Mouse (Mus musculus) thymus, postnatal 25 days (tissue): ENCODE measurements around the gene Fars2.
"Not testable (repeated sequence)": the region's sequence is repeated elsewhere in the genome, so short reads cannot be mapped to it uniquely, and the experiment has no call there.

ENCODE experiments used
- DNase-seq: peaks from one replicate; pipeline ENCODE4 v3.0.0; 2022

Gene Fars2

DNA sequence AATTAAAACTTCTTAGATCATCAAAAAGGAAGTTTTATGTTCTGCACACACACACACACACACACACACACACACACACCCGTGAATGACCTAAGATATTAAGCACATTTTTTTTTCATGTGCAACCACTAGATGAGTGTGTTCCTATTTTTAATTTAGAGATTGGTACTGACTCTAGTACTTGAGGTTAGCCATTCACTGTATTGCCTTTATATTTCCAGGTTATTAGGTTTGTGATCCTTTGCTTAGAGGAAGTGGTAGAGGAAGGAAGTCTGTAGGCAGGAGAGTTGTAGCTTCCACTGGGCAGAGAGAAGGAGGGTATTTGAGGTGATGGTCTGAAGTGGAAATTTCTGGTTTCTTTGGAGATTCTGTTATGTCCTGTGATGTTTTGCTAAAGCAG lies 28.4 kb downstream of the Fars2 start:
- no peak for DNase-seq

DNA sequence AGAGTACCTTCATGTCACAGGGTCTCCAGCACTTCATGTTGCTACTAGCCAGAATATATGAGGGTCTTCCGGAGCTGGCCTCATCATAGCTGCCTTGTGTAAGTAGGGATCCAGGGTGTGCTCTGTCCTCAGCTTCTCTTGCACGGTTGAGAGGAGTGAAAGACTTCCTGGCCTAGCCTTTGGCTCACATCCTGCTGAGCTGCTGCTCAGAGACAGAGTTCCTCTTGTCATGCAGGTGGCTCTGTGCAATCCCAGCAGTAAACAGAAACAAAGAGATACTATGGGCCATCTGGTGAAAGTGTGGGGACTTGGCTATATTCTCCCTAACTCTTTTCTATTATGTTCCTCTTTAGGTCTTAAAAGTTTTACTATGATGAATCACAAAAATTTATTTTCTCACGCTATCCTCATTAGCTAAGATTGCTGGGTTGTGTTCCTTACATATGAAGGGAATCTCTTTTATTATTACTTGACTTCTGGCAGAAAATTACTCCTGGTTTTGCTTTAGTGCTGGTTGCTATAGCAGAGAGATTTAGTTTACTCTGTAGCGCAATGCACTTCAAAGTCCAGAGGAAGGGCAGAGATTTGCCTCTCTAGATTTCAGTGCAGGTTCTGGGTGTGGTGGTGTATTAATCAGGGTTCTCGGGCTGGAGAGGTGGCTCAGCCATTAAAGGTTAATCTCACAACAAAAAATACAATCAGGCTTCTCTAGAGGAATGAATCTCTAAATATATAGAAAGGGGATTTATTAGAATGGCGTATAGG lies 32.1 kb downstream of the Fars2 start:
- peak; percentile 22 for DNase-seq

DNA sequence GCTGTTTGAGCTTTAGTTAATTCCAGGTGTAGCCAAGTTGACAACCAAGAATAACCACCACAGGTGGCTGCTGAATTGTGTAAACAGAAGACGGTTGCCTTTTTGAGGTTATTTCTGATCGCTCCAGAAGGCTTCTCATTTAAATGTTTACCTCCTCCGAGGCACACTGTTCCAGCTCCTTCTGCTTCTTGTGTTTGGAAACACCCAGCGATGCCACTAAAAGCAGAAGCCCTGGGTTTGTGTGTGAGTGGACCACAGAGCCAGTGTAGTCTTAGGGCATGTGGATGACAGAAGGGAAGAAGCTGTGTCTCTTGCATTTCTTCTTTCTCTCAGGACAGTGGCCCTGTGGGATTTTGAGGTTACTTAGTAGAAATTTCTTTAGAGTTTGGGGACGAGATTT lies 33.1 kb downstream of the Fars2 start:
- no peak for DNase-seq

DNA sequence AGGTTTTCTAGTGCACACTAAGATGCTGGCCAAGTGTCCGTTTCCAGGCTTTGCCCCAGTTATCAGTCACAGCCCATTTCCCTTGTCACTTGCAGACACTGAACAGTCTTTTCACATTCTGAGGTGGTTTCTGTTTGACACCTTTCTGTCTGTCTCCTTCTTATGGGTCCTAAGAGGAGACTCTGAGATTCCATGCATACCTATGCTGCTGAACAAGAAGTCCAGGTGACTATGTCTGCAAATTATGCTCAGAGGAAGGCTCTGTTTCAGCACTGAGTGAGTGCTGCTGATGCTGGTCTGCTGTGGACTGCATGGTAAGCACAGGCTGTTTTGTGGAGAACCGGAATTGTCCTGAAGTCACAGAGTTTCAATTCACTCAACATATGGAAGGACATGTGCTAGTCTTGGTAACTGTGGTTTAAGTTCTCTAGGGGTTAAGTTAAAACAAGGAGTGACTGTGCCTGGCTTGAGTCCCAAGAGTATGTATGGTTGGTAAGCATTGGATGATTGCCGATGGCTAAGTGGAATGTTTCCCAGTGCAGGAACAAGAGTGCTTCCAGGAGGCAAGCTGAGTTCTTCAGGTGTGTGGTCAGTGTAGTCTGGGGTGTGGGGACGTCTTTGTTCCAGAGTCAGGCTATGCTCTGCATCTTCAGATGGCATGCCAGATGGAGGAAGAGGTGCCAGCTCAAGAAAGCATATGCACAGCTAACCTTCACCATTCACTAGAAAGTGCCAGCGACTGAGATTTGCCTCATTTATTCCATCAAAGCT lies 35.7 kb downstream of the Fars2 start:
- no peak for DNase-seq

DNA sequence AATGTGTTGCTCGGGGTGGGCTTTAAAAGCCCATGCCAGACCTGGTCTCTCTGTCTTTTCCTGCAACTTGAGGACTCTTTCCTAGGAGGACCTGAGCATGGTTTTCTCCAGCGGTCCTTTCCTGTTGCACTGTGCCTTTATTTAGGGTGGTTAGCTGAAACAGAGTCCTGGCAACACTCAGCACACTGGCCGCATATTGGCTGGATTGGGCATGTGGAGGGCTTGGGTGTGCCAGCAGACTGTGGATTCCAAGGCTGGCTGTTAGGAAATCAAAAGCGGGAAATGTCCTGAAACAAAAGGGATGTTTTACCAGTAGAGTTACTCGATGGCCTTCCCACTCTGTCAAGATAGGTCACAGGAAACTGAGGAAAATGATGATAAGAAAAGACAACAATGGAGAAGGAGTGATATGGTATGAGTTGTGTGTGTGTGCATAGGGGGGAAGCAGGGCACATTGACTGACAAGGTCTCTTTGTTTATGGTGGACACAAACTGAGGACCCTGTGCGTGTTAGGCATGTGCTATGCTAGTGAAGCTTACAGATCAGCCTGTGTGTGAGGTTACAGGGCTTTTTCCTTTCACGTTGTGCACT lies 39.2 kb downstream of the Fars2 start:
- no peak for DNase-seq

DNA sequence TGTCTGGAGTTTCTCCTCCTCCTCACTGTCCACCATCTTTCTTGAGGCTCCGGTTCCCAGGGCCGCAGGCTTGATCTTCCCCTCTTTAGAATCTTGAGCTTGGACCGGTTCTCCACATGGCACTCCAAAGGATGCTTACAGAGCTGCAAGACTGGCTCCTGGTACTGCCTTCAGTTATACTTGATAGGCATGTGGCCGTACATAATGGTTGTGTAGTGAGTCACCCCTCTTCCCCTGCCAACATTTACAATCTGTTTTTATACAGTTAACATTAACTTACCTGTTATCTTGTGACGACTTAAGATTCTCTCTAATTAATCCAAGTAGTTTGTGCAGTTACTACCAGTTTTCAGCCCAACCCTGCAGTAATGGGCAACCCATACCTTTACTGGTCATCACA lies 46.2 kb downstream of the Fars2 start:
- DNase-seq = no peak

DNA sequence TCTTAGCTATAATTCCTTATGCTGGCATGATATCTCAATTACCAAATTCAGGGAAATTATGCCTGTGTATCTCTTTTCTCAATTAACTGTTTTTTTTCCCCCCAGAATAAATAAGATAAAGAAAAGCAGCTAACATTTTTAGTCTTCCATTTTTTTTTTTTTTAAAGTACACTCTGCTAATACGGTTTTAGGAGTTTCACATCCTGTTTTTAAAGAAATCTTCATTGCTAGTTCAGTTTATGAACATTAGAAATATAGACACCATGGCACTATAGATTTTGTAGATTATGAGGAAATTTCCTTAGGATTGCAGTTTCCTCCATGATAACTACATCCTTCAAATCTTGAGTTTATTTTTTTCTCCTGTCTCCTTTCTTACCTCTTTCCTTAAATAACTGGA lies 46.7 kb downstream of the Fars2 start:
- no peak for DNase-seq

DNA sequence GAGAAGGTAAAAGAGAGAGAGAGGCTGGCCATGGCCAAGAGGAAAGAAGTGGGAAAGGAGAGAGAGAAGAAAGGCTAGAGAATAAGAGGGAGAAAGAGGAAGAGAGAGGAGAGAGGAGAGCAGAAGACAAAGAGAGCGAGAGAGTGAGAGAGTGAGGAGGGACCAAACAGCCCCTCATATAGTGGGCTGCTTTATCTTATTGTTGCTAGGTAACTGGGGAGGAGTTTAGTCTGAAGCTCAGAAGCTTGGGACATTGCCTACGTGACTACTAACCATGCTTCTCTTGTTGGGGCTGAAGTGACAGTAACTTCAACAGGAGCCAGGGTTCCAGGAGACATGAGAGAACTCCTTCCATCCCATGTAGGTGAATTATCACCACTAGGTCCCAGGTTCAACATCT lies 55.8 kb downstream of the Fars2 start:
- DNase-seq = not testable (repeated sequence)

DNA sequence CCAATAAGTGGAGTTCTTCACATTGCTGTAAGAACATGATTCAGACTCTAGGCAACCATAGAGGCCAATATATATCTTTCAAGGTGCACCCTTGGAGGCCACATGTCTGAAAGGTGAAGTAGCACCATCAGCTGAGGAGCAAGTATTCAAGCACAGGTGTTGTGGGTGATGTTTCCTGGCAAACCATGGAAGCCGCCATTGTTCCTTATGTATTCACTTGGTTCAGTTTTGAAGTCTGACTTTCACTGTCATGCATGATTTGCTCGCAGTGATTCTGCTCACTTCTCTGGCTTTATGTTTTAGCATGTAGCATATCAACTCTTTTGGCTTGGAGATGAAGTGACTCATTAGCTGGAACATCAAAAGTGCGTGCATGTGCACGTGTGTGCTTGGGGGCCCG lies 56.9 kb downstream of the Fars2 start:
- DNase-seq = peak; percentile 25

DNA sequence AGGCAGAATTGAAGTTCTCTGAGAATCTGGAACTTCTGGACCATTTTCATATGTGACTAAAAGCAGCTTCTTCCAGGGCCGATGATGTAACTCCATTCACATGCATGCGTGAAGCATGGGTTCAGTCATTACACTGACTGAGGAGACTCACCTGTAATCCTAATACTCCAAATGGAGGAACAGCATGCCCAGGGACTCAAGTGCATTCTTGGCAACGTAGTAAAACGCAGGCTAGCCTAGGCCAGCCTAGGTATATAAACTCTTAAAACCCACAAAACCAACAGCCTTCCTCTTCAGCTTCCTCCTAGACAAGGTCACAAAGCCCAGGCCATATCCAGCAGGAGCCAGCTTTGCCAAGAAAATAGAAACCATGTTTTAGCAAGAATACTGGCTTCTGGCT lies 57.6 kb downstream of the Fars2 start:
- DNase-seq = no peak

DNA sequence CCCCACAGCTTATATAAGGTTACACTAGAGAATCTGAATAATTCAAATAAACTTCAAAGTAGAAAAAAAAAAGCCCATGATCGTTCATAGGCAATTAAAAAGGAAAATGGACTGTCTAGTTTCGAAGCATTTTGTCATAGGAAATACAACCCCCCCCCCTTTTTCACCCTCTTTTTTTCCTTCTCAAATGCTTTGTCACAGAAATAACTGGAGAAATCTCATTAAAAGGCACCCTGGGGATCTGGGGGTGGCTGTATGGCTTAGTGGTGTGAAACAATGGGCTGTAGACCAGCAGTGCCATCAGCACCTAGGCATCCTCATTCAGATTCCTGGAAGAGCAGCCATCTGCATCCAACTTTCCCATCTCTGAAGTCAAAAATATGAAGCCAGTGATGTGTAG lies 64.0 kb downstream of the Fars2 start:
- DNase-seq = no peak

DNA sequence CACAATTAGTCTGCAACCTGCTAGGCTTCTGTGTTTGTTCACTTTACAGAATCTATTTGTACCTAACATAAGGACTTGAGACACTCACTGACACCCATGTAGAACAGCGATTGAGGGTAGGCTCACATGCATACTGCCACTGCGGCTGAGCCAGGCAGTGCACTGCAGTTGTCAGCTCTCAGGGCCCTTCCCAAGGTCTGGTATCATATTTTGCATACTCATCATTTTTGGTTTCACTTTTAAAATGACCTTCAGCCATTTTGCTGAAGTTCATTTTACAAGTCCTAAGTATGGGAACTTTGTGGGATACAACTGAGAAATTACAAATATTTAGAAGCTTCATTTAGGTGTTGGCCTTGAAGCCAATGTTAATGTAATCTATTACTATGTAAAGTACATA lies 73.4 kb downstream of the Fars2 start:
- no peak for DNase-seq

DNA sequence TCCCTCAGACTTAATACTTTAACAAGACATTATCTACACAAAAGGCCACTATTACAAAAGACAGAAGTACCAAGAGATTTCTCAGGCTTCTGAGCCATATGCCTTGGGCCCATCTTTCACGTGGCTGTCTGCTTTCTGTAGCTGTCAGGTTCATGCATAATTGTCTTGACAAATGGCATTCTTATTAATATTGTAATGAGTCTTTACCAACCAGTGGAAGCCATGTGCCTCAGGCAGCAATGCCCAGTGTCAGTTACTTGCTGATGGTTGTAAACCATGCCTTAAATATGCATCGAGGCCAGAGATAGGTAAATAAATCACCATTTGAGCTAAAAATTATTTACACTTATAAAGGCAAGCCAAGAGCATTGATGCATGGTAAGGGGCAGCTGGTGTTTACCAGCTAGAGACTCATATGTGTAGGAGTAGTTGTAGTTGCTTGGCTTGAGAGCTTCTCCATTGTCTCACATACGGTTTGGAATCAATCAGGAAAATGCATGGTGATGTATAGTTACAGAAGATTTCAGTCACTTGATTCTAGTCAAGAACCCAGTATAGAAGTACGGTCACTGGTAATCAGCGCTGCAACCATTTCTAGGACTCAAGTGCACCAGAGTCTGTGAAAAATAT lies 76.4 kb downstream of the Fars2 start:
- DNase-seq = no peak

DNA sequence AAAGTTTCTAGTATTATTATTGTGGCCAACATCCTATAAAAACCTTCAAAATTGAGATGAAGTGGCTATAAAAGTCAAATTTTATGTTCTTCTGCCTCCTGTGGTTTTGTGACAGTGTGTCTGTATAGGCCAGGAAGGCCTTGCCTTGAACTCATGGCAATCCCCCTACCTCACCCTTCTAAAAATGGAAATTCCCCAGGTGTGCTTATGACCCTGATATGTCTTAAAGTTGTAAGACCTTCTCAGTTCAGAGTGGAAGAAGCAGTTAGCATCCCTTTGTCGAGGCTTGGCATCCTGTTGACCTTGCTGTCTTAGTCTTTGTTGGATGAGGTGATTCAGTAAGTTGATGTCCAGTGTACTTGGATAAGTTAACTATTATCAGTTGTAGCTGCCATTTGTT lies 82.1 kb downstream of the Fars2 start:
- no peak for DNase-seq

DNA sequence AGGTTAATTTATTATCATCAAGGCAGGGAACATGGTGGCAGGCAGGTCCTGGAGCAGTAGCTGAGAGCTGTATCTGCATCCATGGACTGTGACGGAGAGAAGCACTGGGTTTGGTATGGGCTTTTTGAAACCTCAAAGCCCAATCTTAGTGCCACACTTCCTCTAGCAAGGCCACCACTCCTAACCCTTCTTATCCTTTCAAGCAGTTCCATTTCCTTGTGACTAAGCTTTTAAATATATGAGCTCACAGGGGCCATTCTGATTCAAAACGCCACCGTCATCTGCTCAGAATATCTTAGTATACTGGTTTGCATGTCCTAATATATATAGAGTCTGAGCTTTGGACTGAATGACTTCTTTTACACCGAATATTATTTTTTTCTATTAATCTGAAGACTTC lies 83.2 kb downstream of the Fars2 start:
- DNase-seq = no peak

DNA sequence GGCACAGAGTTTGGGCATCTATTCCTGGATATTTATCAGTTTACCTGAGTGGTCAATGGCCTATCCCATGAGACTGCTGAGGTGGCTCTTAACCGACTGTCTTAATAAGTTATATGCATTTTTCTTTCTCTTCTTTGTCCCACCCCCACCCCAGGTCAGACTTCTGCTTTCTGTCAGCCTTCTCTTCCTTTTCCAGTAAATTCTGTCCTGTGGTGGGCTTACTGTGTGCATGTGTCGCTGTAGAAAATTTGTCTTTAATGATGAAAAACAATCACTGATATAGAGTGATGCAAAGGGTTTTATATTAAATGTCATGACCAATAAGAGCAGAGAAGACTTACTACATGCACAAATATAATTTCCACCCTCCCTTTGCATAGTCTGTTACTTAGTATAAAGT lies 85.3 kb downstream of the Fars2 start:
- no peak for DNase-seq

DNA sequence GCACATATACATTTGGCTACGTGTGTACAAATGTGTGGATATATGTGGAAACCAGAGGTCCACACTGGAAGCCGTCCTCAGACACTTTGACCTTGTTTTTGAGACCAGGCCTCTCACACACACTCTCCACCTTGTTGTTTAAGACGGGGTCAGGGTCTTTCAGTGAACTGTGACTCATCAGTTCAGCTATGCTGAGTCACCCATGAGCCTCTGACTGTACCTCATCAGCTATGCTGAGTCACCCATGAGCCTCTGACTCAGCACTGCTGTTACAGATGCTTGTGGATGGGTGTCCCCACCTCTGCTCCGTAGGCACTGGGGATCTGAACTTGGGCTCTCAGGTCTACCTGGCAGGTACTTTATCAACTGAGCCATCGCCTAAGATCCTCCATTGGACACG lies 85.8 kb downstream of the Fars2 start:
- no peak for DNase-seq

DNA sequence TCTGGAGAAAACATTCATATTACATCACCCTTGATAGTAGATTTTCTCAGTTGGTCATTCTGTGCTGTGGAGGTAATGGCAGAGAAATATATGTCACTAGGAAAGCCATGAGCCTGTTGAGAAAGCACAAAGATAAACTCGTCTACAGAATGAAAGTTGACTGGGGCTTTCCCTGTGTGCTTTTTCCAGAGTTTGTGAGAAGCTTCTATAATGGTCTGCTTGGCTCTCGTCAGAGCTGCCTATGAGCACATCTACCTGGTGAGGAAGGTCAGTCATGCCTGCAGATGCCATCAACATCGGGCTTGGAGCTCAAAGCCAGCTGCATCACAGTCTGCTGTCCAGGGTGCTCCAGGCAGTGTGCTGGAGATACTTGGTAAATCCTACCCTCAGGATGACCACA lies 87.1 kb downstream of the Fars2 start:
- DNase-seq = no peak

DNA sequence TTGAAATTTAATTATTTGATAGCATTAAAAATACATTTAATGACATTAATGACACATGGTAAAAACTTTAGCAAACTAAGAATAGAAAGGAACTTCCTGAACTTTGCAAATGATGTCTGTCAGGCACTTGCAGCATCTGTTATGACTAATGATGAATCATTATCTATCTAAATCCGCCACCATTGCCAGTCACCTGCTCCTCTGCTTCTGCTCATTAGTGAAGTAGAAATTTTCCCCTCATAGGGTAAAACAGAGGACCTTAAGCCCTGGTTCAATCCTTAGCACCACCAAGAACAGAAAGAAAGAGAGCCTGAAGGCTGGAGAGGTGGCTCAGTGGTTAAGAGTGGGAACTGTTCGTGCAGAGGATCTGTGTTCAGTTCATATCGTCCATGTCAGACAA lies 93.8 kb downstream of the Fars2 start:
- no peak for DNase-seq

DNA sequence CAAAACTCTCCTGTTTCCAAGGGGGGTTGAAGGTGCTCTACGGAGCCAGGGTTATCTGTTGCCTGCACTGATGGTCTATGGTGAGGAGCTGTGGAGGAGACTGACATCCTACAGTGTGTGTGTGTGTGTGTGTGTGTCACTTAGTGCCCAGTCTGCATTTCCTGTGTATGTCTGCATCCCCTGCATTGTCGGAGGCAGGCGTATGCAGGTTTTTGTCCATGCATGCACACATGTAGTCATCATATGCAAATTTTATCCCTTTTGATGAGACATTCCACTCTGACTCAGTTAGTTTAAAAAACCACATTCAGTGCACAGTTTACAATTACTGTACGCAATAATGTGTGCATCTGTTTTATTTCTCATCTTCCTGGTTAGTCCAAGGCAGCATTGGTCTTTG lies 96.8 kb downstream of the Fars2 start:
- no peak for DNase-seq

DNA sequence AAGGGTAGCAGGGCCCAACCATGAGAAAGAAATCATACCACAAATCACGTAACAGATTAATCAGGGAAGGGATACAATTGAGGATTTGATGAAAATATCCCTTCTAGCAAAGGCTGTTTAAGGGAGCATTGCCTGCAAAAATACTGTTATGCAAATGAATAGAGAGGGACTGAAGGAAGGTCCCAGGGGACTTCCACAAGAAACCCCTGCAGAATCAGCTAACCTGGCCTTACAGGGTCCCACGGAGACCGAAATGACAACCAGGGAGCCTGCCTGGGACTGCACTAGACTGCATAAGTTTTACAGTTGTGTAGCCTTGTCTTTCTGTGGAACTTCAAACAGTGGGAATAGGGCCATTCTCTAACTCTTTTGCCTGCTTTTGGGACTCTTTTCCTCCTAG lies 98.8 kb downstream of the Fars2 start:
- DNase-seq = no peak

DNA sequence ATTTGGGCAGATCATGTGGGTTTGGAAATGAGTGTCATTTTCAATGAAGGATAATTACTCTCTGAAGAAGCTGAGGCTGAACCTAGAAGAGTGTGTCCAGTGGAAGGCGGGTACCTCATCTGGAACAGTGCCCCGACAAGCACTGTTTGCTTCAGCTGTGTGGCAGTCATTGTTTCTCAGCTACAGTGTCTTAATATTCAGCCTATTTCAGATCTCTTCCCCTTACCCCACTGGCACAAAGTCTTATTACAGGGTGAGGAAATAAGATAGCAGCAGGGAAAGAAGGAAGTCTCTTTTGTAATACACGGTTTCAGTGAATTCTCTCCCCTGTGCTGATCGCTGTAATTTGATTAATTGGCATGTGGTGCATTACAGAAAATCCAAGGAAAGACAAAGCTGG lies 101.1 kb downstream of the Fars2 start:
- no peak for DNase-seq

DNA sequence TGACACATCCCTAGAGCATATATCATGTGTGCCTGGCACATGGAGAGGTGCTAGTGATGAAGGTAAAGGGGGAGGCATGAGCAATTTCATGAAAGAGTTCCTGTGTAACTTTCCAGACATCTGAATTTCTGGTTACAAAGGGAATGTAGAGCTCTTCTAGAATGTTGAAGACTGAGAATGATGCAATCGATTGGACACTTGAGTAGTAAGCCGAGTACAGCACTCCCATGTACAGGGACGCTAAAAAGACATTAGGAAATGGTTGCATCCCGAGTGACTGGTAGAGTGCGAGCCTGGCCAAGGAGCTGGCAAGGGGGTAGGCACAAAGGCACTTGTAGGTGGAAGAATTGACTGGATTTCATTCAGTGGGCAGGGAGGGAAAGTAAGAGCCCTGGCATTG lies 102.3 kb downstream of the Fars2 start:
- no peak for DNase-seq

DNA sequence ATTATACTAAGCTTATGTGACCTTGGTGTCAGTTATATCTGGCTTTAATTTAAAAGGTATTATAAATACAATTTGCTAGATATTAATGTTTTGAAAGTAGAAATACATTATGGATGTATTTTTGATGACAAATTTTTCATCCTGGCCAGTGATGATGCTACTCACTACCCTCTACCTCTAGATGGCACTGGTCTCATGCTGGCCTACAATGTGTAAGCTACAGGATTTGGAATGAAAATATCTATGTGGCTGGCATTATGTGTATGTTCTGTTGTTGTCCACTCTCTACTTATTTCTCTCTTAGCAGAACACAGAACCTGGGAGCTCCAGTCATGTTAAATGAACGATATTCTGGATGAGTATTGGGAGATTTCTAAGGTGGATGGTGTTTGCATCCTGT lies 104.7 kb downstream of the Fars2 start:
- no peak for DNase-seq
